Mouse (Mus musculus) G1E-ER4 (cell line): Measurements from ENCODE around the gene Fsd2. TPM values are rescaled to one million over a fixed set of nuclear protein-coding genes. Genes with fewer than 3 reads are reported as not detected.

Experiments used
- GATA1 ChIP-seq: IDR thresholded peaks from one replicate; pipeline ENCODE4 v1.8.0; 2012; ENCODE audit warnings: low read length, inconsistent platforms
- polyA plus RNA-seq: library from polyadenylated mRNA; stranded (reverse); fragments of >175 nt; gene quantifications from 2 replicates; pipeline ENCODE4 v1.2.3, GENCODE M21; 2012

Gene Fsd2
- polyA plus RNA-seq, 1 experiment = not detected

DNA sequence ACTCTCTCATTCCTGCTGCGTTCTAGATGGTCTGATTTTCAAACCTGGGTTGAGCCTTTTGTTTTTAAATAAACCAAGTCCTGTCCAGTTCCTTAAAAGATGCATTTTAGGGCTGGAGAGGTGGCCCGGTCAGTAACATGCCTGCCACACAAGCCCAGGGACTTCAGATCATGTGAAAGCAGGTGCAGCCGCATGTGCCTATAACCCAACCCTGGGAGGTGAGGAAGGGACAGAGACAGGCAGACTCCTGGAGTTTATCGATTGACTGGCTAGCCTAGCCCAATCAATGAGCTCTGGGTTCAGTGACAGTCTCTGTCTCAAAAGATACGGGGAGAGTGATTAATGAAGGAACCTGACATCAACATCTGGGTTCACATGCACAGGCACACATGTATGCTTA is 5.5 kb downstream of the Fsd2 start:
- TF ChIP-seq GATA1 = no peak

DNA sequence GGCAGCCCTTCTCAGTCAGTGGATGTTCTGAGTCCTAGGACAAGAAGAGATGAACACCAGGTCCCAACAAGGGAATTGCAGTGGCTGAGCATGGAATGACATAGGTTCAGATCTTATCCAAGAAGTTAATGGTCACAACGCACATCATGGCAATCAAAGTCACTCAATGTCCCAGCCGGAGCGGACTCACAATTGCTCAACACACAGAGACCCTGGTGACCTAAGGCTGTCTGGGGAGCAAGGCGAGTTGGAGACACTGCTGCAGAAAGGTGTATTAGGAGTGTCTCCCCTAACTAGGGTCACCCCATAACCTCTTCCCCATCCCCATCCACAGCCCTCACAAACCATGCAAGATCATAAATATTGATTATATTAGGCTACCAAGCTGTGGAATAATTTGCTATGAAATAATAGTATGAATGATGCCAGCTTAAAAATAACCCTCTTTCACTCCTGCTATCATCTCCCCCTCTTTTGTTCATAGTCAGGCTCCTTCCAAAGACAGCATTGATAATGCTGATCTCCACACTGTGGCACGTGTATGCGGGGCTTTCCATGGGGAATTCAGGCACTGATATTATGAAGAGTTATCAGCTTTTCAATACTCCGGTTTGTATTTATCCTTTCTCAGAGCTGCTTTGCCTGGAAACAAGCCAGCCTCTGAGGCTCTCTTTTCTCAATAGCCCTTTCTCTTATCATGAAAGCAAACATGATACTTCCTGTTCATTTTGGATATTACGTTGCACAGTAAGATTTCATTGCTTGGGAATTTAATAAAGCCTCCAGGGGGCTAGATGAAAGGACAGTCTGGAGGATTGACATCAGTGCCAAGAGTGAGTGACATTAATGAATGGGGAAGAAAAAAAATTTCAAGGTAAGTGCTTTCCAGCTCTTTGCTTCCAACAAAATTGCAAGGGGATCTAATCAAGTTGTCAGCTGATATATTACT is 6.4 kb downstream of the Fsd2 start:
- TF ChIP-seq GATA1 = no peak

DNA sequence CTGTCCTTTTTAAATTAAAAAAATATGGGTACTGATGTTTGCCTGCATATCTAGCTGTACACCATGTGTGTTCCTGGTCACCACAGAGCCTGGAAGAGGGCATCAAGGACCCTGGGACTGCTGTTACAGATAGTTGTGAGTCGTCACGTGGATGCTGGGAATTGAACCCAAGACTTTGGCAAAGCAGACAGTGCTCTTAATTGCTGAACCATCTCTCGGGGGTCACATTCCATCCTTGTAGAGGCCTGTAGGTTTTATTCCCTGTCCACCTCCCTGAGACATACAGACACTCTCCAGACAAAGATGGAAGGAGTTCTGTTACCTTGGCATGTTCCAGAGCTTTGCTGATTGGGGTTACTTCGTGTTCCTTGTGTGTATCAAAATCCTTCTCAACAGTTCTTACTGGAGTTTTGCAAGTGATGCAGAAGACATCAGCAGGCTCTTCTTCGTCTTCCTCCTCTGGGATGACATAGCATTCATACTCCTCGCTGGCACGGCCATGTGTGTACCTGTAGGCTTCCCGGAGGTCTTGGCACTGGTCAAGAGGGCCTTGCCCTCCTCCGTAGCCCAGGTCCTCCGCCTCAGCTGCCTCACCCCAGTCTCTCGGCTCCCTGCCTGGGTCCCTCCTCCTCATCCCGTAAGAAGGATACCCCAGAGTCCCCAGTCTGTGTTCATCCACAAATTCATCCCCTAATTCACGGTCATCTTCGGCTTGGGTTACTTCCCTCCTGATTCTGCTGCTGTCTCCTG is 7.3 kb downstream of the Fsd2 start:
- TF ChIP-seq GATA1 = no peak

DNA sequence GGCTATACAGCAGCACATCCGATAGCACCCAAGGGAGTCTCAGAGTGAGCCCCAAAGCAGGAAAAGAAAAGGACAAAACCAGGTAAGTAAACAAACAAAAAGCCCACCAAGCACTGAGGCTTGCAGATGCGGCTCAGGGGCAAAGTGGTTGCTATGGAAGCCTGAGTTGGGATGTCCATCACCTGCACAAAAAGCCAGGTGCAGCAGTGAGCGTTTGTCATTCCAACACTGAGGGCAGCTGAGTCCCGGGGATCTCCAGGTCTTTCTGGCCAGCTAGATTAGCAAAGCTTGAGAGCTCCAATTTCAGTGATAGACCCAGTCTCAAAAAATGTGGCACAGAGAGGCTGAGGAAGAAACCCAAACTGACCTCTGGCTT is 8.8 kb downstream of the Fsd2 start:
- no peak for TF ChIP-seq GATA1

DNA sequence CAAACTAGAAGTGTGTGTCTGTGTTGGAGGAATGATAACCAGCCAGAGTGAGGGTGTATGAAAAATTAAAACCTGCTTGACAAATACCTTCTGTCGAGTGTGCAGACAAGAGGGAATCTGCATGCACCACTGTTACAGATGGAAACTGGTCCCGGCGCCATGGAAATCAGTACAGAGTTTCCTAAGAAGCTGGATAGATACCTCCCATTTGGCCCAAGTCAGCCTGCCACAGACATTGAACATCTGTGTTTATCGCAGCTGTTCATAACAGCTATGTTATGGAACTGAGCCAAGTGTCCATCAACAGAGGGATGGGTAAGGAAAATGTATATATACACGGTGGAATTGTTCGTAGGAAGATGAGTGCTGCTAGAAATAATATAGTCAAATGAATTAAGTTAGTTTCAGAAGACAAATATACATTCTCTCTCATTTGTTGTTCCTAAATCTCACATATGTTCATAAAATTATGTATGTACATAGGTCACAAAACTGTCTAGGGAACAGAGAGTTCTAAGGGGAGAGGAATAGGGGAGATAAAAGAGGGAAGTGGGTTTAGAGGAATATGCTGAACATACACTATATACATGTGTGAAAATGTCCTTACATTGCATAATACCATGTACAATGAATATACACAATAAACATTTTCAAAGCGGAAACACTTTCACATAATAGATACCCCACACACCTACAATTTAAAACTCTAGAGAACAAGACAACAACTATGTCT is 9.3 kb downstream of the Fsd2 start:
- no peak for TF ChIP-seq GATA1

DNA sequence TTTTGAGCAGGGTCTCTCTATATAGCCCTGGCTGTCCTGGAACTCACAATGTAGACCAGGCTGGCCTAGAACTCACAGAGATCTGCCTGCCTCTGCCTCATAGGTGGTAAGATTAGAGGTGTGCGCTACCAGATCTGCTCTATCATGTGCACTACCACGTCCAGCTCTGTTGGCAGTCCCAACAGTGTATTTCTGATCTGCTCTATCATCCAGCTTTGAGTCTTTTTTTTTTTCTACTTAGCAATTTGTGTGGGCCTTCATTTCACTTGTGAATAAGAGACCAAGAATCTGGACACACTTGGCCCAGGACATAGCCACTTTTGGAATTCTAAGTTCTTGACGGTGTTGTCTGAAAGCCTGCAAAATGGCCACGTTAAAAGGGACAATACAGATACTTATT is 9.9 kb downstream of the Fsd2 start:
- no peak for TF ChIP-seq GATA1

DNA sequence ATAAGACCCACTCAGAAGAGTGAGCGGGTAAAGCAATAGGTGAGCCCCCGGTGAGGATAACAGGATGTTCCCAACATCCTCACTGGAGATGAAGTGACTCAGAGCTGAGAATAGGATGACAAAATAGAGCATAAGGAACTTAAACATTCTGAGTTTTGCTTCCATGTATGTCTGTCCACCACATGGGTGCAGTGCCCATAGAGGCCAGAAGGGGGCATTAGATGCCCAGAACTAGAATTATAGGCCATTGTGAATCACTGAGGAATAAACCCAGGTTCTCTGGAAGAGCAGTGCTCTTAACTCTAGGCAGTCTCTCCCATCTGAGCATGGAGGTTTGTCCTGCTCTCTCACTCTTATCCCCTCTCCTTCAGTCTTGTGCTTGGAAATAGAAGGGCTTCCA is 12.4 kb downstream of the Fsd2 start:
- no peak for TF ChIP-seq GATA1

DNA sequence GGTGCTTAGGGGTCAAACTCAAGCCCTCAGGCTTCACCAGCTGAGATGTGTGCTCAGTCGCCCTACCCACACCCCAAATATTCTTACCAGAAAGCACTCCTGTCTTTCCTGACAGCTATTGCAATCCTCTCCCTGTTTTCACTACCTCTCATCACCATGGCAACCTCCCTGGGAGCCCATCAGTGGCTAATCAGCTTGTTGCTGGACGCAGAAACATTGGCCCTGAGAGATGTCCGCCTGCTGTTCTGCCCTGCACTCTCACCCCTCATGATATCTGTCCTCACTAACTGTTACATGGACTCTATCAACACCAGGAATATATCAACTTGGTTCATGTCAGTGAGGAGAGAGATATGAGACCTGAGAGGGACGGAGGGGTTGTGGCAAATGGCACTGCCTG is 13.2 kb downstream of the Fsd2 start:
- TF ChIP-seq GATA1 = no peak

DNA sequence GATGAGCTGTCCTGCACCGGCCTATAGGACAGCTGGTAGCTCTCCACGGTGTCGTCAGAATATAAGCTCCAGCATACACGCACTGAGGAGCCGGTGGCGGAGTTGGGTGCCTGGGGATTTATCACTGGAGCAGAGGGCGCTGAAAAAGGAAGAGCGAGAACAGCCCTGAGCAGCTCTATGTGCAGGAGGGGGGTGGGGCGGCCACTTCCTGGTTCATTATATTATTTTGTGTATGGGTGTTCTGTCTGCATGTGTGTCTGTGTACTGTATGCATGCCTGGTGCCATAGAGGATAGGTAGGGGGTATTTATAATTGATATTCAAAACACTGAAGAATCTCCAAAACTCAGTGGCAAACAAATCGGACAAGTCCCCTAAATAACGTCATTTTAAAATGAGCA is 17.9 kb downstream of the Fsd2 start:
- TF ChIP-seq GATA1 = no peak

DNA sequence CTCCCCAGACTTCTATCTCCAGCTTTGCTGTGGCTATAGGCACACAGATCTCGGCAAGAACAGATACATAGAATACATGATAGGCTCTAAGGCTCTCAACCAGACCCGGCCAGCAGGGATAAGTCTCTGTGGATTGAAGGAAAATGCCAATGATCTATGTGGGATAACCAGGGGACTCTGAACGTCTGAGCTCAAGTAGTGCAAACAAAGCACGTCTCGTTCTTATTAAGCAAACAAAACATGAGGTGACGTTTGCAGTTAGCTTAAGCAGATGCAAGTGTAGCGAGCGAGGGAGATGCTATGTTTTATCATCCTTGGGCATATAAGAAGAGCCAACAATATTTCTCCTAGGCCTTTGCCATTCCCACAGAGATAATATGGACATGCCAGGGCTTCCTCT is 23.8 kb downstream of the Fsd2 start:
- TF ChIP-seq GATA1 = no peak

DNA sequence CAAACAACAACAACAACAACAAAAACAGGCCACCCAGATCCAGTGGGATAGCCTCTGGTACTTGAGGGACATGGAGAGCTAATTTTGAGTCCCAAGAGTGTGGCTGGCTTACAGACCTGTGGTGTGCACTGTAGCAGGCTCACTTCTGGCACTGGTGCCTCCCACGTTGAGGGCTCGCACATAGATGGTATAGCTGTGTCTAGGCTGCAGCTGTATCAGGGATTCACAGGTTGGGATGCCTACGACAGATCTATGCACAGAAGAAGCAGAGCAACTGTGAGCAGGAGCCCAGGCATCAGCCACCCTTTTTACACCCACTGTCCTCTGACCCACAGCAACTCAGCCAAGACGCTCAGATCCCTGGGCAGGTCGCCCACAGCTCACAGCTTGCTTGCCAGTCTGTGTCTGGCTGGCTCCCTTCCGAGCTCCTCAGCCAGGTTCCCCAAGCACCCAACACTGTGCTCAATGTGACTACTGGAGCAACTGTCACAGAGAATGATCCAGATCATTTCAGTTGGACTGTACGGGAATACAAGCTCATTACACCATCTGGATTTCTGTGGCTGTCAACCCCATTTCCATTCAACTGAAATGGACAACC is 24.7 kb downstream of the Fsd2 start:
- no peak for TF ChIP-seq GATA1

DNA sequence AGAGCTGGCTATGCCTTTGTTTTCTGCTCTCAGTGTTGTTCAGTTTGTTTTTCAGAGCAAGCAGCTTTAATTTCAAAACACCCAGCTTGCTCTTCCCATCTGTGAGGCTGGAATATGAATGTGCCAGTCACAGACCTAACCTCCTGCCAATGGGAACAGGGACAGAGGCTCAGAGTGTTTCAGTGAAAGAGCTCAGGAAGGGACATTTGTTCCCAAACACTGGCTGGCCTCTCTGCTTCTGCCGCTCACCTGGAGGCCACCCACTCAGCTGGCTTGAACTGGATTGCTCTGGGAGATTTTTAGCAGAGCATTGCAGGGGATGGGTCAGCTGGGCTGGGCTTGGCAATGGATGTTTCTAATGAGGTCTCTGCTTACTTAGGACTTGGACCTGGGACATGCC is 25.7 kb downstream of the Fsd2 start:
- no peak for TF ChIP-seq GATA1

DNA sequence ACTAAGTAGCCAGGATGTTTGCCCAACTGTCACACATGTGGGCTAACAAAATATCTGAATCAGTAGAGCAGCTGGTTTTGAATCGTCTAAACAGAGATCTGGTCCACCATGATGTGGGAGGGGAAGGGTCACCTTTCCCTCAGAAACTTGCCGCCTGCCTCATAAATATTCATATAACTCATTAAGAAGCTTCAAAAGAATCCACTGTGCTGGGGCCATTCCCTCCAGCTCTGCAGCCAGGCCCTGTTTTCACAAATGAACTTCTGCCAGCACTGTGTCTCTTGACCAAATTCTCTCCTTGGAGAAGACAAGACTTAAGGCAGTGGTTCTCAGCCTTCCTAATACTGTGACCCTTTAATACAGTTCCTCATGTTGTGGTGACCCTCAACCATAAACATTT is 27.2 kb downstream of the Fsd2 start:
- no peak for TF ChIP-seq GATA1

DNA sequence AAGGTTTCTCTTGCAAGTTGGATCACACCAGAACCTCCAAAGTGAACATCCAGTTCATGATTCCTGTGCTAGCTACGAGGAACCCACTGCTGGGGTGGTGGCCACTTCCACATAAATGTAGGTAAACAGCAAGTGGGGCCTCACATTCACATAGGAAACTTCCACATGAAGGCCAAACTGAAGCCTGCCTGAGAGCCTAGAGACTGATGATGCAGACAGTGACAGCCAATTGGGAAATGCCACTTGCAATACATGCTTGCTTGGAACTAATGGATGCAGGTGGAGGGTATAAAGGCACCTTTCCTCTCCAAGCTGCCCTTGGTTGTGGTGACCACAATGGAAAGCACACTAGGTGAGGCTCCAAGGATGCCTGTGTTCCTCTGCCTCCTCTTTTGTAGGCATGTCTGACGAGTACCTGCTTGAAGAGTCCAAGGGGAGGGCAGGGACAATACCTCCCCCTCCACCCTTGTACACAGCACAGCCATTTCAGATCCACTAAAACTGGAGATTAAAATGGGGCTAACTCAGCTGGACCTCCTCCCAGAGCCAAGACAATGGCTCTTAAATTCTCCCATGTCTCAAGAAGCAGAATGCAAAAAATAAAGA is 28.6 kb downstream of the Fsd2 start:
- TF ChIP-seq GATA1 = no peak

DNA sequence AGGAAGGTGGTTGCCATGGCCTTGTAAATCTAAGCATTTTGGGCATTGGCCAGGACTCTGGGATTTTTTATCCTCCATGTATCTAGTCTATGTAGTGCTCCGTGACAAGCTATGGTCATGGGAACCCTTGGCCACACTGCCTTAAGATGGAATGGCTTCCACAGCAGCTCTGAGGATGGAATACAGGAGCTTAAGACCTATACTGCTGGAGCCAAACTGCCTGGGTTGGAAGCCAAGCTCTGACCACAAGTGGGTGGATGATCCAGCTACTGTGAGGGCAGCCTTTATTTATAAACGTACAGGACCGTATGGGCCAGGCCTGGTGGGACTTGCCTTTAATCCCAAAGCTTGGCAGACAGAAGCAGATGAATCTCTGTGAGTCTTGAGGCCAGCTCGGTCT is 30.3 kb downstream of the Fsd2 start:
- no peak for TF ChIP-seq GATA1
